Mouse (Mus musculus) embryonic facial prominence, embryonic 15.5 days (tissue): Measurements from ENCODE around the gene Gal3st4. TPM values are rescaled to one million over a fixed set of nuclear protein-coding genes. Genes with fewer than 3 reads are reported as not detected.
"Not testable (repeated sequence)": the region's sequence is repeated elsewhere in the genome, so short reads cannot be mapped to it uniquely, and the experiment has no call there.

ENCODE experiments used
- ATAC-seq: fragments of 200-750 bp; cut with Nextera tagmentation; 2 replicates; pipeline ENCODE4 v1.8.0; 2017; ENCODE audit warnings: low read depth, moderate TSS enrichment; ENCODE audit not compliant: insufficient number of reproducible peaks, low FRiP score, low TSS enrichment
- H3K27ac ChIP-seq: fragments of 300-500 bp; sonication (generic); replicated peaks from 2 replicates; pipeline ENCODE4 v1.5.1; 2015; ENCODE audit warnings: mild to moderate bottlenecking, inconsistent platforms
- H3K27me3 ChIP-seq: fragments of 300-500 bp; sonication (generic); 2 replicates; pipeline ENCODE4 v1.6.1; 2015; ENCODE audit warnings: inconsistent platforms
- H3K36me3 ChIP-seq: fragments of 300-500 bp; sonication (generic); 2 replicates; pipeline ENCODE4 v1.6.1; 2015; ENCODE audit warnings: mild to moderate bottlenecking, inconsistent platforms
- H3K4me1 ChIP-seq: fragments of 300-500 bp; sonication (generic); 2 replicates; pipeline ENCODE4 v1.6.1; 2015; ENCODE audit warnings: inconsistent platforms
- H3K4me2 ChIP-seq: fragments of 300-500 bp; sonication (generic); replicated peaks from 2 replicates; pipeline ENCODE4 v1.6.1; 2015; ENCODE audit warnings: mild to moderate bottlenecking, inconsistent platforms
- H3K4me3 ChIP-seq: fragments of 300-500 bp; sonication (generic); replicated peaks from 2 replicates; pipeline ENCODE4 v1.5.1; 2015; ENCODE audit warnings: mild to moderate bottlenecking, inconsistent platforms
- H3K9ac ChIP-seq: fragments of 300-500 bp; sonication (generic); 2 replicates; pipeline ENCODE4 v1.6.1; 2015; ENCODE audit warnings: inconsistent platforms
- H3K9me3 ChIP-seq: fragments of 300-500 bp; sonication (generic); replicated peaks from 2 replicates; pipeline ENCODE4 v1.6.1; 2016; ENCODE audit warnings: inconsistent platforms
- WGBS: fragments of 180-500 bp; shearing (Covaris S2); methylation state at CpG from one replicate; pipeline ENCODE4 v1.1.7; 2015; 5-methylcytosine and 5-hydroxymethylcytosine counted together
- polyA plus RNA-seq: library from polyadenylated mRNA; unstranded; fragments of >200 nt; fragmentation: Nextera tagmentation; extraction: Ambion mirVana; gene quantifications from 2 replicates; pipeline ENCODE4 v1.2.1, GENCODE M21; 2015

Gene Gal3st4
- polyA plus RNA-seq, 1 experiment from 2014 or later, result 3.1 TPM

GRCm38 (mm10) chr5:138216632-138217031 is 56.0 kb downstream of the Gal3st4 start:
- not testable (repeated sequence) for H3K27me3 ChIP-seq, ATAC-seq, H3K4me2 ChIP-seq, H3K4me3 ChIP-seq, H3K4me1 ChIP-seq, H3K9me3 ChIP-seq, H3K36me3 ChIP-seq, H3K27ac ChIP-seq, H3K9ac ChIP-seq
- 88% methylated on average over 13 of the region's 13 CpGs for WGBS

Other genes starting within 250 kb of the Gal3st4 start
- not detected in 2 replicates for gene Smok3c, start 219.6 kb downstream of the Gal3st4 start, polyA plus RNA-seq
- 16.5 and 17.8 TPM in 2 replicates for gene Zkscan1, start 187.8 kb downstream of the Gal3st4 start, polyA plus RNA-seq
- gene Zscan21, start 155.9 kb downstream of the Gal3st4 start, polyA plus RNA-seq, result 54.0 and 58.1 TPM in 2 replicates
- gene Zfp113, start 117.1 kb downstream of the Gal3st4 start, polyA plus RNA-seq, result 17.4 and 19.9 TPM in 2 replicates
- gene Cops6, start 111.8 kb downstream of the Gal3st4 start, polyA plus RNA-seq, result 303 and 321 TPM in 2 replicates
- 26.9 and 27.4 TPM in 2 replicates for gene Ap4m1, start 100.8 kb downstream of the Gal3st4 start, polyA plus RNA-seq
- 141 and 142 TPM in 2 replicates for gene Mcm7, start 100.4 kb downstream of the Gal3st4 start, polyA plus RNA-seq
- 77.2 and 87.7 TPM in 2 replicates for gene Taf6, start 85.4 kb downstream of the Gal3st4 start, polyA plus RNA-seq
- gene Cnpy4, start 85.4 kb downstream of the Gal3st4 start, polyA plus RNA-seq, result 61.1 and 65.6 TPM in 2 replicates
- gene Mblac1, start 78.5 kb downstream of the Gal3st4 start, polyA plus RNA-seq, result 8.5 and 8.6 TPM in 2 replicates
- not detected in 2 replicates for gene Nxpe5, start 46.9 kb downstream of the Gal3st4 start, polyA plus RNA-seq
- gene Lamtor4, start 17.4 kb downstream of the Gal3st4 start, polyA plus RNA-seq, result 72.6 and 72.7 TPM in 2 replicates
- gene BC037034, start 8.8 kb downstream of the Gal3st4 start, polyA plus RNA-seq, result 7.4 and 7.7 TPM in 2 replicates
- 0.12 and 0.13 TPM in 2 replicates for gene Gm43720, start 7.1 kb upstream of the Gal3st4 start, polyA plus RNA-seq
- 24.7 and 30.0 TPM in 2 replicates for gene Gpc2, start 7.2 kb upstream of the Gal3st4 start, polyA plus RNA-seq
- 4.9 and 5.2 TPM in 2 replicates for gene Stag3, start 7.4 kb upstream of the Gal3st4 start, polyA plus RNA-seq
- gene Pvrig, start 69.1 kb upstream of the Gal3st4 start, polyA plus RNA-seq, result 0.21 TPM in 1 of 2 replicates, not detected in the other
- gene Zfp157, start 168.6 kb upstream of the Gal3st4 start, polyA plus RNA-seq, result 34.8 and 40.3 TPM in 2 replicates